Mouse (Mus musculus) midbrain, postnatal 0 days (tissue): ENCODE measurements at regions not wholly inside any gene's neighbourhood (a gene's known extent, or its start where the extent isn't known, plus 50 kb on each side); places are given as distances from the start of the nearest gene placed in this dataset.

Source experiments
- ATAC-seq: fragments of 200-750 bp; cut with Nextera tagmentation; 2 replicates; pipeline ENCODE4 v1.8.0; 2017; ENCODE audit warnings: moderate number of reproducible peaks, mild to moderate bottlenecking, moderate TSS enrichment, moderate library complexity; ENCODE audit not compliant: low FRiP score
- DNase-seq: peaks from one replicate; pipeline ENCODE4 v3.0.0-alpha.2; 2015; ENCODE audit warnings: low spot score
- H3K27ac ChIP-seq: fragments of 300-500 bp; sonication (generic); 2 replicates; pipeline ENCODE4 v1.5.1; 2014; ENCODE audit warnings: low read depth, mild to moderate bottlenecking, low read length, mixed read lengths
- H3K27me3 ChIP-seq: fragments of 300-500 bp; sonication (generic); 2 replicates; pipeline ENCODE4 v1.6.1; 2014; ENCODE audit warnings: low read length, control low read depth, mixed read lengths; ENCODE audit not compliant: insufficient read depth
- H3K36me3 ChIP-seq: fragments of 300-500 bp; sonication (generic); 2 replicates; pipeline ENCODE4 v1.6.1; 2014; ENCODE audit warnings: low read length, control low read depth, mixed read lengths; ENCODE audit not compliant: insufficient read depth
- H3K4me1 ChIP-seq: fragments of 300-500 bp; sonication (generic); 2 replicates; pipeline ENCODE4 v1.6.1; 2014; ENCODE audit warnings: mild to moderate bottlenecking, control low read depth, antibody characterized with exemption, low read length, mixed read lengths; ENCODE audit not compliant: insufficient read depth
- H3K4me2 ChIP-seq: fragments of 300-500 bp; sonication (generic); 2 replicates; pipeline ENCODE4 v1.6.1; 2014; ENCODE audit warnings: low read depth, mild to moderate bottlenecking, low read length, mixed read lengths; ENCODE audit not compliant: poor library complexity, severe bottlenecking
- H3K4me3 ChIP-seq: fragments of 300-500 bp; sonication (generic); 2 replicates; pipeline ENCODE4 v1.5.1; 2014; ENCODE audit warnings: low read depth, mild to moderate bottlenecking, low read length, moderate library complexity
- H3K9ac ChIP-seq: fragments of 300-500 bp; sonication (generic); replicated peaks from 2 replicates; pipeline ENCODE4 v1.6.1; 2014; ENCODE audit warnings: mild to moderate bottlenecking, low read length, moderate library complexity, mixed read lengths; ENCODE audit not compliant: poor library complexity, severe bottlenecking
- H3K9me3 ChIP-seq: fragments of 300-500 bp; sonication (generic); 2 replicates; pipeline ENCODE4 v1.6.1; 2016; ENCODE audit warnings: low read length, control low read depth
- CTCF ChIP-seq: IDR thresholded peaks from 2 replicates; pipeline ENCODE4 v1.5.1; 2016; ENCODE audit warnings: antibody characterized with exemption, mild to moderate bottlenecking
- WGBS: fragments of 180-500 bp; shearing (Covaris S2); extraction: QIAGEN DNeasy Blood & Tissue Kit; methylation state at CpG from one replicate; pipeline ENCODE4 v1.1.7; 2014; 5-methylcytosine and 5-hydroxymethylcytosine counted together

DNA sequence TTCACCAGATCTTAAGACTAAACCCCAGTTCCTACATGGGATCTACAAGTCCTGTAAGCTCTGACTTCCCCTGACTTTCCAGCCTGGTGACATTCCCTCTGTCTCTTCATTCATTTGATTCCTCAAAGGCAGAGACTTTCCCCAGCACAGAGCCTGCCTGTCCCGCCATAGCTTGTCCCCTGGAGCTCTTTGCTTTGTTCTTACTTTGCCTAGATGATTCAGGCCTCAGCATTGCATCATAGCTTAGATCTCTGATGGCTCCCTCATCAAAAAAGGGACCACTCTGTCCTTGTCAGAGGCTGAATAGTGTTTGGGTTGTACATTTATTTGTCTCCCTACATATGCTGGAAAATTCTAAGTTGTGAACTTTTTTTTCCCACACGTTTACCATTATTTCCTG is 57.6 kb upstream of the Exoc6 start:
- 49% methylated on average over 2 of the region's 2 CpGs for whole genome bisulfite sequencing
- DNase-seq (no peak), ATAC-seq (no peak)
- Histone ChIP-seq H3K4me3 (no peak overlapping the region), H3K4me2 (no peak overlapping the region), H3K27ac (no peak overlapping the region), H3K9ac (no peak overlapping the region), H3K27me3 (no peaks in the 10 kb centered on the region), H3K9me3 (no peaks in the 10 kb centered on the region), H3K36me3 (no peaks in the 10 kb centered on the region), H3K4me1 (no peaks in the 10 kb centered on the region)
- TF ChIP-seq CTCF, result no peak

DNA sequence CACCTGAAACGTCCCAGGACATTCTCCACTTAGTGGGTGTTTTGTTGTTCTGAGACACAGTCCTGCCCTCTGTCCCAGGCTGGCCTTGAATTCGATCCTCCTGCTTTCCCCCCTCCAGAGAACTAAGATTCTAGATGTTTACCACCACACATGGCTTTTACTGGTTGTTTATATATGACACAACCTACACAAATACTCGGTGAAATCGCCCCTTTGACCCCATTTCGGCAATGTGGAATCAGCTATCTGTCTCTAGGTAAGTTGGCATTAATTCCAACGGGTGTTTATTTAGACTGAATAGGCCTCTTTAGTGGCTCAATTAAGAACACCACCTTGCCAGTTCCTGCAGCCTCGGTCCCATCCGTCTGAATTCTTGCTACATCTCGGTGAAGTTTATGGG is 56.8 kb upstream of the Exoc6 start:
- H3K4me3 ChIP-seq, result no peak overlapping the region
- H3K36me3 ChIP-seq, result no peaks in the 10 kb centered on the region
- H3K4me2 ChIP-seq, result no peak overlapping the region
- 82% methylated on average over 9 of the region's 9 CpGs for WGBS
- H3K9ac ChIP-seq, result no peak overlapping the region
- ATAC-seq (no peak), DNase-seq (no peak)
- H3K27ac ChIP-seq, result no peak overlapping the region
- H3K9me3 ChIP-seq, result no peaks in the 10 kb centered on the region
- no peak for TF ChIP-seq CTCF
- H3K27me3 ChIP-seq, result no peaks in the 10 kb centered on the region
- no peaks in the 10 kb centered on the region for H3K4me1 ChIP-seq

DNA sequence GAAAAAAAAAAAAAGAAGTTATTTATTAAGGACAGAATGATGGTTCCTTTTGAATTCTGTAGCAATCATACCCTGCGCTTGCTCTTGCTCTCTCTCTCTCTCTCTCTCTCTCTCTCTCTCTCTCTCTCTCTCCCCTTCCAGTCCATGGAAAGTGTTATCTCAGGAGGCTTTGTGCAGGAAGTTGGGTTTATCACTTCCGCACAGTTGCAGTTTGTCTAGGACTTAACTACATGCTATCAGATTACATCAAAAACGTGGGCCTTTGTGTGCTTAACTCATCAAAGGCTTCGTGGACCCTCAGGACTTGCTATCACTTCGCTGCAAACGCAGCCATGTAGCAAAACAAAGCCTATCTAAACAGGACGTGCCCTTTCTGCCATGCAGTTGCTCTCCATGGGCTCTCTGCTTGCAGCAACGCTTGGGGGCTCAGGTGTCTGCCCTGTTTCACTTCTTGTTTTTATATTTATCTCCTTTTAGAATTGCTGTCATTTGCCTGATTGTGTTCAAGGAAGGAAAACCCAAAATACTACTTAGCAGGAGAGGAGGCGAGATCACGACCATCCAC is 56.2 kb upstream of the Exoc6 start:
- Histone ChIP-seq H3K27me3 (no peaks in the 10 kb centered on the region), H3K4me3 (no peak overlapping the region), H3K4me1 (no peaks in the 10 kb centered on the region), H3K27ac (no peak overlapping the region), H3K9me3 (no peaks in the 10 kb centered on the region), H3K4me2 (no peak overlapping the region), H3K36me3 (no peaks in the 10 kb centered on the region), H3K9ac (no peak overlapping the region)
- WGBS, result 56% methylated on average over 10 of the region's 10 CpGs
- TF ChIP-seq CTCF, result no peak
- DNase-seq (no peak), ATAC-seq (no peak)

DNA sequence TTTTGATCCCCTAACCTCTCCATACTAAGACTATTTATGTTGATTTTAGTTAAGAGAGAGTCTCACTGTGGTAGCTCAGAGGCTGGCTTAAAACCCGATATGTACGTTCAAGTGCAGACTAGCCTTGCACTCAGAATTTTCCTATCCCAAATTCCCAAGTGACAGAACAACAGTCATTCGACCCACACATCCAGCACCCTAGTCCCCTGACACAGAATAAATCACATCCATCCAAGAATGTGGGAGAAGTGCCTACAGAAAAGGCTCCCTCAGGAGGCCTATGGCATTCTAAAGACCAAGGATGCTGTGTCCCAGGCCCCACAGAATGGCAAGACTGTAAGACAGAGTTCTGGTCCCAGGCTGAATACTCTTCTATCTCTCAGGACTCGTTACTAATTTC is 55.4 kb upstream of the Exoc6 start:
- ATAC-seq (no peak), DNase-seq (no peak)
- Histone ChIP-seq H3K36me3 (no peaks in the 10 kb centered on the region), H3K4me1 (no peaks in the 10 kb centered on the region), H3K4me3 (no peak overlapping the region), H3K27ac (no peak overlapping the region), H3K9ac (no peak overlapping the region), H3K4me2 (no peak overlapping the region), H3K9me3 (no peaks in the 10 kb centered on the region), H3K27me3 (no peaks in the 10 kb centered on the region)
- TF ChIP-seq CTCF, result no peak
- WGBS, result 74% methylated on average over 4 of the region's 4 CpGs

DNA sequence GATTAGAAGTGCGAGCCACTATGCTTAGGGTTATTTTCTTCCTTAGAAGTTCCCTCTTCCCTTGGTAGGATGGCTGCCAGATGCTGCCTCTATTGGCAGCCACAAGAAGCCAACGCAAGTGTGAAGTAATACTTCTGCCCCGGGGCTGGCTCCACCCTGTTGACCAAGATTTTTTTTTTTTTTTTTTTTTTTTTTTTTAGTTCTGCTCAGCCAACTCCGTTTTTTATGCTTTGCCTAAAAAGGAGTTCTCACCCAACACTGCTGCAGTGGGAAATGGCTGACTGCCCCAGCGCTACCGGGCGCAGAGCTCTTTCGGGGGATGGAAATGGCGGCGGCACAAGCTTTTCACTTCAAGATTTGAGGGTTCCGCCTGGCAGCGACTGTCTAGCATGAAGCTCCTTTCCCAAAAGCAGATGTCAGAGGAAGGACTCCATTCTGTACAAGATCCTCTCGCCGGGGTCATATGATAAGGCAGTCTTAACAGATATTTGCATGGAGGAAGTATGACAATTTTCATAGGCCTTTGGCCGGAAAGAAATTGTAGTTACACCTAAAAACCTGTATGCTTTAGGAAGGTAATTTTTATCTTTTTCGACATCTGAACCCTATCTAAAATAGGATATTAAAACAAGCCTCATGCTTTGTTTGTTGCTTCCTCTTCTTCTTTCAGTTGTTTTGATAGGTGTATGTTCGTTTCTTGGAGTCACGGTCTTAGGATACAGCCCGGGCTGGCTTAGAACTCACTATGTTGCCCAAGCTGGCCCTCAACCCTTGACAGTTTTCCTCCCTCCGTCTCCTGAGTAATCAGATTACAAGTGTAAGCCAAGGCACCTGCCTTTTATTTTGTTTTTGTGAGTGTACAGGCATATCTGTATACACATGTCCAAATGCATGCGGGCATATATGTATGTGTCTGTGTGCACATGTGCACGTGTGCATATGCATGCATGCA is 54.6 kb upstream of the Exoc6 start:
- Histone ChIP-seq H3K36me3 (no peaks in the 10 kb centered on the region), H3K9me3 (no peaks in the 10 kb centered on the region), H3K4me2 (no peak overlapping the region), H3K27ac (no peak overlapping the region), H3K27me3 (no peaks in the 10 kb centered on the region), H3K4me1 (no peaks in the 10 kb centered on the region), H3K9ac (no peak overlapping the region), H3K4me3 (no peak overlapping the region)
- TF ChIP-seq CTCF, result no peak
- 87% methylated on average over 22 of the region's 22 CpGs for WGBS
- no peak for ATAC-seq
- DNase-seq, result no peak

DNA sequence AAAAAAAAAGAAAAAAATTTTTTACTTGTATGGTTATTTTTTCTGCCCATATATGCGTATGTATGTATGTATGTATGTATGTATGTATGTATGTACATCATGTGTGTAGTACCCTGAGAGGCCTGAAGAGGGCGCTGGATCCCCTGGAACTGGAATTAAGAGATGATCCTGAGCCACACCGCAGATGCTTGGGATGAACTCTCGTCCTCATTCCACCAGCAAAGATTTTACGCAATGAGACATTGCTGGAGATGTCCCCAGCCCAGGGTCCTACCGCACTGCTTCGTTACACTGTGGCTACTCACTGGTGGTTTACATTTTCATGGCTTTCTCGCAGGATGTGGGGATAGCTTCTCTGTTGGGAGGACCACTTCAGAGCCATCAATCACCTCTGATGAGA is 53.5 kb upstream of the Exoc6 start:
- 88% methylated on average over 8 of the region's 8 CpGs for WGBS
- no peaks in the 10 kb centered on the region for H3K36me3 ChIP-seq
- no peak overlapping the region for H3K9ac ChIP-seq
- ATAC-seq, result no peak
- no peaks in the 10 kb centered on the region for H3K4me1 ChIP-seq
- TF ChIP-seq CTCF, result 0 out of 2 replicates have a peak, but pooled peaks have one; percentile 23
- H3K27ac ChIP-seq, result no peak overlapping the region
- no peak overlapping the region for H3K4me2 ChIP-seq
- H3K4me3 ChIP-seq, result no peak overlapping the region
- no peaks in the 10 kb centered on the region for H3K9me3 ChIP-seq
- DNase-seq, result no peak
- no peaks in the 10 kb centered on the region for H3K27me3 ChIP-seq
